13 mouse cellular contexts compared by ENCODE assay signal in the genomic region with DNA sequence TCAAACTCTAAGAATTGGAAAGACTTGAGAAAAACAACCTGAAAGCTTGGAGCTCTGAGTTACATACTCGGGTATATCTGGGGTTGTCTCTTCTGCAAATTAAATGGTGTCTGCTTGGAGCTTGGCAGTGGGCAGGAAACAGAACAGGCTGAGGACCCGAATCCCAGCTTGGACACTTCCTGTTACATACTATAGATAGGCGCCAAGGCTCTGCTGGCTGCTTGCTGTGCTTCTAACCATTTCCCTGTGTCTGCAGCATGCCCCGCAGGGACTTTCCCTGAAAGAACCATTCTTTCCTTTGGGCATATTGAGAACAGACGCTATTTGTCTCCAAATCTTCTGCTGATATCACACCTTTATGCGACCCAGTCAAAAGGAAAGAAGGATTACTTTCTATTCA.
A peak's percentile ranks its signal among the peaks of the same experiment; 100 is the strongest.
DNase-seq lines count a peak whose midpoint lies in the region; ATAC-seq and TF ChIP-seq lines count a peak whose summit lies in the region.
"Had no signal": no experiment of that assay in that cellular context is flagged by ENCODE, and none has a peak within 500 bp of the region (broad histone marks: within the 10 kb centered on the region; RNA-seq: fewer than 3 reads in every experiment).

No protein-coding gene starts in this region.

- H3K9ac ChIP-seq in forebrain, embryonic 11.5 days (ENCODE audit: low read length): no peak overlapping the region
- H3K9ac ChIP-seq in forebrain, embryonic 15.5 days (replicated peaks): no peak overlapping the region
- H3K9ac ChIP-seq in forebrain, embryonic 16.5 days (replicated peaks; ENCODE audit: low read depth, low read length): no peak overlapping the region
- no peak overlapping the region for H3K9ac ChIP-seq in midbrain, embryonic 15.5 days

- TF ChIP-seq CTCF in cerebellum, adult 2 months (IDR thresholded peaks at IDR 0.05; ENCODE audit: borderline replicate concordance, insufficient read depth, low read depth, low read length): no peak

- no peak overlapping the region for H3K4me3 ChIP-seq in forebrain, embryonic 11.5 days (ENCODE audit: low read depth, low read length)
- H3K4me3 ChIP-seq in forebrain, embryonic 15.5 days: no peak overlapping the region
- no peak overlapping the region for H3K4me3 ChIP-seq in forebrain, embryonic 16.5 days (replicated peaks; ENCODE audit: low read length)
- no peak overlapping the region for H3K4me3 ChIP-seq in cerebellum, adult 2 months (replicated peaks; ENCODE audit: insufficient read depth, low read depth, low read length)
- H3K4me3 ChIP-seq in midbrain, embryonic 15.5 days: no peak overlapping the region

- no peak for TF ChIP-seq POLR2A in cerebellum, adult 2 months (IDR thresholded peaks at IDR 0.05; ENCODE audit: borderline replicate concordance, insufficient read depth, low read length)

- H3K27ac ChIP-seq in forebrain, embryonic 11.5 days (ENCODE audit: low read depth, low read length): no peak overlapping the region
- no peak overlapping the region for H3K27ac ChIP-seq in forebrain, embryonic 15.5 days (replicated peaks)
- no peak overlapping the region for H3K27ac ChIP-seq in forebrain, embryonic 16.5 days (ENCODE audit: low read length)
- H3K27ac ChIP-seq in cerebellum, adult 2 months (ENCODE audit: insufficient read depth, low read length): no peak overlapping the region
- H3K27ac ChIP-seq in midbrain, embryonic 15.5 days: no peak overlapping the region

- no peak; the same call in 1 of the 2 replicates for ATAC-seq in forebrain, embryonic 11.5 days (replicated peaks; ENCODE audit: low FRiP score)
- no peak for ATAC-seq in forebrain, embryonic 15.5 days (replicated peaks)
- peak; percentile 15; the same call in 1 of the 2 replicates for ATAC-seq in forebrain, embryonic 16.5 days
- no peak for ATAC-seq in midbrain, embryonic 15.5 days (replicated peaks)

- peak; percentile 55 for DNase-seq in forebrain, embryonic 11.5 days (ENCODE audit: low spot score)
- DNase-seq in kidney, postnatal 14 days: peak; percentile 1
- no peak for DNase-seq in kidney, postnatal 36 days
- DNase-seq in ZHBTc4 (ENCODE audit: low read depth, low spot score): peak; percentile 5
- DNase-seq in cerebellum, adult 2 months: no peak
- DNase-seq: adrenal gland, adult 2 months; cerebellum, adult 11-12 months; kidney, adult 9 months; lung, adult 18-20 months; thymus, adult 2 months had no signal

- no peaks in the 10 kb centered on the region for H3K36me3 ChIP-seq in forebrain, embryonic 11.5 days (ENCODE audit: control insufficient read depth, insufficient read depth, low read length)
- H3K36me3 ChIP-seq in forebrain, embryonic 15.5 days: no peaks in the 10 kb centered on the region
- H3K36me3 ChIP-seq in forebrain, embryonic 16.5 days (ENCODE audit: control insufficient read depth, insufficient read depth): no peaks in the 10 kb centered on the region
- H3K36me3 ChIP-seq in midbrain, embryonic 15.5 days (replicated peaks): no peaks in the 10 kb centered on the region

- no peaks in the 10 kb centered on the region for H3K27me3 ChIP-seq in forebrain, embryonic 11.5 days (ENCODE audit: control insufficient read depth, insufficient read depth, low read length)
- H3K27me3 ChIP-seq in forebrain, embryonic 15.5 days: no peaks in the 10 kb centered on the region
- no peaks in the 10 kb centered on the region for H3K27me3 ChIP-seq in forebrain, embryonic 16.5 days (replicated peaks; ENCODE audit: control insufficient read depth, insufficient read depth, low read length)
- H3K27me3 ChIP-seq in cerebellum, adult 2 months (ENCODE audit: control insufficient read depth, insufficient read depth, low read length): no peaks in the 10 kb centered on the region
- no peaks in the 10 kb centered on the region for H3K27me3 ChIP-seq in midbrain, embryonic 15.5 days (replicated peaks)

- WGBS in forebrain, embryonic 11.5 days: 49% methylated on average over 6 of the region's 6 CpGs
- 20% methylated on average over 6 of the region's 6 CpGs for WGBS in forebrain, embryonic 15.5 days
- 18% methylated on average over 6 of the region's 6 CpGs for WGBS in forebrain, embryonic 16.5 days
- 41% methylated on average over 6 of the region's 6 CpGs for WGBS in cerebellum, adult 2 months
- 75% methylated on average over 6 of the region's 6 CpGs for WGBS in midbrain, embryonic 15.5 days

- no peaks in the 10 kb centered on the region for H3K4me1 ChIP-seq in forebrain, embryonic 11.5 days (replicated peaks; ENCODE audit: control insufficient read depth, insufficient read depth, low read length)
- peaks cover 12% of the 10 kb centered on the region for H3K4me1 ChIP-seq in forebrain, embryonic 15.5 days
- H3K4me1 ChIP-seq in forebrain, embryonic 16.5 days (replicated peaks; ENCODE audit: control insufficient read depth, insufficient read depth, low read length): peaks cover 11% of the 10 kb centered on the region
- no peaks in the 10 kb centered on the region for H3K4me1 ChIP-seq in cerebellum, adult 2 months (ENCODE audit: control insufficient read depth, insufficient read depth, low read length)
- 0 out of 2 replicates have a peak, but pooled peaks cover 3% of the 10 kb centered on the region for H3K4me1 ChIP-seq in midbrain, embryonic 15.5 days

- H3K4me2 ChIP-seq in forebrain, embryonic 11.5 days (ENCODE audit: low read depth, low read length, severe bottlenecking): no peak overlapping the region
- H3K4me2 ChIP-seq in forebrain, embryonic 15.5 days (replicated peaks): no peak overlapping the region
- no peak overlapping the region for H3K4me2 ChIP-seq in forebrain, embryonic 16.5 days (ENCODE audit: low read length)
- no peak overlapping the region for H3K4me2 ChIP-seq in midbrain, embryonic 15.5 days

- H3K9me3 ChIP-seq in forebrain, embryonic 11.5 days (ENCODE audit: control insufficient read depth, low read length): no peaks in the 10 kb centered on the region
- H3K9me3 ChIP-seq in forebrain, embryonic 15.5 days: no peaks in the 10 kb centered on the region
- H3K9me3 ChIP-seq in forebrain, embryonic 16.5 days (ENCODE audit: control insufficient read depth, low read length): no peaks in the 10 kb centered on the region
- no peaks in the 10 kb centered on the region for H3K9me3 ChIP-seq in midbrain, embryonic 15.5 days

Comparison
In these comparisons a context has a peak if more than half of its experiments do, and no peak if none do; other contexts are left out.
1. DNase-seq: peak in forebrain, embryonic 11.5 days (single experiment), kidney, postnatal 14 days (single experiment) and ZHBTc4 (single experiment); none in kidney, postnatal 36 days (0 of 2) and cerebellum, adult 2 months (0 of 2).